Mouse (Mus musculus) midbrain, embryonic 10.5 days (tissue): ENCODE data around the gene Chmp5. TPM values are rescaled to one million over a fixed set of nuclear protein-coding genes. Genes with fewer than 3 reads are reported as not detected.
A peak's percentile ranks its signal among the peaks of the same experiment; 100 is the strongest.

ENCODE experiments used
- DNase-seq: peaks from one replicate; pipeline ENCODE4 v3.0.0-alpha.2; 2017; ENCODE audit warnings: low spot score
- H3K27ac ChIP-seq: fragments of 300-500 bp; sonication (generic); replicated peaks from 2 replicates; pipeline ENCODE4 v1.5.1; 2016; ENCODE audit warnings: mild to moderate bottlenecking
- H3K27me3 ChIP-seq: fragments of 300-500 bp; sonication (generic); 2 replicates; pipeline ENCODE4 v1.6.1; 2016; ENCODE audit warnings: low read depth, mild to moderate bottlenecking; ENCODE audit not compliant: poor library complexity, severe bottlenecking
- H3K36me3 ChIP-seq: fragments of 300-500 bp; sonication (generic); 2 replicates; pipeline ENCODE4 v1.6.1; 2016; ENCODE audit warnings: mild to moderate bottlenecking, moderate library complexity
- H3K4me1 ChIP-seq: fragments of 300-500 bp; sonication (generic); 2 replicates; pipeline ENCODE4 v1.6.1; 2016
- H3K4me3 ChIP-seq: fragments of 300-500 bp; sonication (generic); 2 replicates; pipeline ENCODE4 v1.5.1; 2016; ENCODE audit warnings: mild to moderate bottlenecking, moderate library complexity
- H3K9me3 ChIP-seq: fragments of 300-500 bp; sonication (generic); replicated peaks from 2 replicates; pipeline ENCODE4 v1.6.1; 2016; ENCODE audit warnings: mild to moderate bottlenecking
- WGBS: fragments of 180-500 bp; shearing (Covaris S2); methylation state at CpG from one replicate; pipeline ENCODE4 v1.1.7; 2016; 5-methylcytosine and 5-hydroxymethylcytosine counted together
- polyA plus RNA-seq: library from polyadenylated mRNA; unstranded; fragments of >200 nt; fragmentation: Nextera tagmentation; extraction: Ambion mirVana; gene quantifications from 2 replicates; pipeline ENCODE4 v1.2.1, GENCODE M21; 2016

Chmp5 gene
- polyA plus RNA-seq, 1 experiment from 2014 or later: 99.4 TPM

GRCm38 (mm10) chr4:40963536-40963935 lies 15.3 kb downstream of the Chmp5 start:
- 86% methylated on average over 3 of the region's 3 CpGs for WGBS
- Histone ChIP-seq H3K4me1 (no peaks in the 10 kb centered on the region), H3K4me3 (no peak overlapping the region), H3K27ac (no peak overlapping the region), H3K36me3 (peaks cover 94% of the 10 kb centered on the region), H3K27me3 (no peaks in the 10 kb centered on the region), H3K9me3 (no peaks in the 10 kb centered on the region)
- no peak for DNase-seq

GRCm38 (mm10) chr4:40969161-40969560 lies 21.0 kb downstream of the Chmp5 start:
- H3K36me3 ChIP-seq: peaks cover 38% of the 10 kb centered on the region
- DNase-seq: no peak
- H3K9me3 ChIP-seq: no peaks in the 10 kb centered on the region
- peaks cover 22% of the 10 kb centered on the region for H3K4me1 ChIP-seq
- 80% methylated on average over 4 of the region's 4 CpGs for WGBS
- H3K27me3 ChIP-seq: no peaks in the 10 kb centered on the region
- no peak overlapping the region for H3K4me3 ChIP-seq
- H3K27ac ChIP-seq: no peak overlapping the region

GRCm38 (mm10) chr4:40969781-40970591 lies 21.8 kb downstream of the Chmp5 start:
- WGBS: 16% methylated on average over 11 of the region's 13 CpGs
- no peak for DNase-seq
- peak overlapping the region; percentile 75 for H3K4me3 ChIP-seq
- no peaks in the 10 kb centered on the region for H3K27me3 ChIP-seq
- H3K36me3 ChIP-seq: peaks cover 30% of the 10 kb centered on the region
- peak overlapping the region; percentile 92 for H3K27ac ChIP-seq
- H3K9me3 ChIP-seq: no peaks in the 10 kb centered on the region
- peaks cover 22% of the 10 kb centered on the region for H3K4me1 ChIP-seq

- Histone ChIP-seq H3K4me1 (peaks cover 22% of the 10 kb centered on the region), H3K27me3 (no peaks in the 10 kb centered on the region), H3K36me3 (peaks cover 25% of the 10 kb centered on the region), H3K27ac (peak overlapping the region; percentile 92), H3K4me3 (peak overlapping the region; percentile 75), H3K9me3 (no peaks in the 10 kb centered on the region)
- DNase-seq: no peak
- under 1% methylated on average over 15 of the region's 16 CpGs for WGBS
Observed at GRCm38 (mm10) chr4:40970592-40970841, 22.3 kb downstream of the Chmp5 start.

- H3K4me3 ChIP-seq: peak within 1 kb of the TSS; percentile 75
- under 1% methylated on average over 84 of the region's 85 CpGs for WGBS
- peak within 1 kb of the TSS; percentile 92 for H3K27ac ChIP-seq
- peaks cover 25% of the 10 kb centered on the region for H3K36me3 ChIP-seq
- H3K4me1 ChIP-seq: peaks cover 22% of the 10 kb centered on the region
- H3K27me3 ChIP-seq: no peaks in the 10 kb centered on the region
- DNase-seq: peak; percentile 95
- H3K9me3 ChIP-seq: no peaks in the 10 kb centered on the region
Observed at GRCm38 (mm10) chr4:40970842-40971701, 22.9 kb downstream of the Chmp5 start, which contains the start of gene Nfx1. Gene Nfx1, plus strand, starts transcription at chr4:40970906.

- Histone ChIP-seq H3K4me3 (peak overlapping the region; percentile 75), H3K4me1 (peaks cover 22% of the 10 kb centered on the region), H3K27ac (peak overlapping the region; percentile 92; the same call in 1 of the 2 replicates), H3K36me3 (peaks cover 25% of the 10 kb centered on the region), H3K9me3 (no peaks in the 10 kb centered on the region), H3K27me3 (no peaks in the 10 kb centered on the region)
- WGBS: 26% methylated on average over 13 of the region's 13 CpGs
- DNase-seq: peak; percentile 46
Observed at GRCm38 (mm10) chr4:40971744-40972143, 23.5 kb downstream of the Chmp5 start.

- 100% methylated on average over 1 of the region's 1 CpGs for WGBS
- no peak overlapping the region for H3K27ac ChIP-seq
- H3K4me3 ChIP-seq: no peak overlapping the region
- peaks cover 22% of the 10 kb centered on the region for H3K4me1 ChIP-seq
- DNase-seq: no peak
- no peaks in the 10 kb centered on the region for H3K9me3 ChIP-seq
- H3K27me3 ChIP-seq: no peaks in the 10 kb centered on the region
- peaks cover 35% of the 10 kb centered on the region for H3K36me3 ChIP-seq
Observed at GRCm38 (mm10) chr4:40974011-40974410, 25.8 kb downstream of the Chmp5 start.

- no peaks in the 10 kb centered on the region for H3K9me3 ChIP-seq
- DNase-seq: no peak
- no peak overlapping the region for H3K4me3 ChIP-seq
- no peak overlapping the region for H3K27ac ChIP-seq
- H3K36me3 ChIP-seq: peaks cover 52% of the 10 kb centered on the region
- 98% methylated on average over 3 of the region's 3 CpGs for WGBS
- no peaks in the 10 kb centered on the region for H3K27me3 ChIP-seq
- H3K4me1 ChIP-seq: peaks cover 13% of the 10 kb centered on the region
Observed at GRCm38 (mm10) chr4:40975678-40976077, 27.5 kb downstream of the Chmp5 start.

- Histone ChIP-seq H3K9me3 (no peaks in the 10 kb centered on the region), H3K27me3 (no peaks in the 10 kb centered on the region), H3K4me3 (no peak overlapping the region), H3K4me1 (peaks cover 12% of the 10 kb centered on the region), H3K36me3 (peaks cover 62% of the 10 kb centered on the region), H3K27ac (no peak overlapping the region)
- WGBS: 92% methylated on average over 10 of the region's 10 CpGs
- no peak for DNase-seq
Observed at GRCm38 (mm10) chr4:40976651-40977050, 28.4 kb downstream of the Chmp5 start.

- H3K27me3 ChIP-seq: no peaks in the 10 kb centered on the region
- WGBS: 95% methylated on average over 1 of the region's 1 CpGs
- no peak overlapping the region for H3K4me3 ChIP-seq
- no peak for DNase-seq
- peaks cover 87% of the 10 kb centered on the region for H3K36me3 ChIP-seq
- H3K9me3 ChIP-seq: no peaks in the 10 kb centered on the region
- no peaks in the 10 kb centered on the region for H3K4me1 ChIP-seq
- no peak overlapping the region for H3K27ac ChIP-seq
Observed at GRCm38 (mm10) chr4:40979430-40979829, 31.2 kb downstream of the Chmp5 start.

- no peaks in the 10 kb centered on the region for H3K9me3 ChIP-seq
- DNase-seq: no peak
- 84% methylated on average over 3 of the region's 3 CpGs for WGBS
- no peak overlapping the region for H3K27ac ChIP-seq
- H3K36me3 ChIP-seq: peaks cover 98% of the 10 kb centered on the region
- no peaks in the 10 kb centered on the region for H3K4me1 ChIP-seq
- H3K27me3 ChIP-seq: no peaks in the 10 kb centered on the region
- no peak overlapping the region for H3K4me3 ChIP-seq
Observed at GRCm38 (mm10) chr4:40982486-40982885, 34.3 kb downstream of the Chmp5 start.

GRCm38 (mm10) chr4:40983686-40984085 lies 35.5 kb downstream of the Chmp5 start:
- no peak overlapping the region for H3K4me3 ChIP-seq
- H3K4me1 ChIP-seq: no peaks in the 10 kb centered on the region
- peaks cover 98% of the 10 kb centered on the region for H3K36me3 ChIP-seq
- no peak for DNase-seq
- no peaks in the 10 kb centered on the region for H3K27me3 ChIP-seq
- H3K27ac ChIP-seq: no peak overlapping the region
- H3K9me3 ChIP-seq: no peaks in the 10 kb centered on the region
- WGBS: 84% methylated on average over 1 of the region's 1 CpGs

GRCm38 (mm10) chr4:40989633-40990032 lies 41.4 kb downstream of the Chmp5 start:
- Histone ChIP-seq H3K36me3 (peaks cover 100% of the 10 kb centered on the region), H3K27me3 (no peaks in the 10 kb centered on the region), H3K4me1 (no peaks in the 10 kb centered on the region), H3K9me3 (no peaks in the 10 kb centered on the region), H3K27ac (no peak overlapping the region), H3K4me3 (no peak overlapping the region)
- no peak for DNase-seq
- WGBS: 89% methylated on average over 6 of the region's 6 CpGs
